Mouse (Mus musculus) stomach, postnatal 0 days (tissue): ENCODE measurements at regions not wholly inside any gene's neighbourhood (a gene's known extent, or its start where the extent isn't known, plus 50 kb on each side); places are given as distances from the start of the nearest gene placed in this dataset.
A peak's percentile ranks its signal among the peaks of the same experiment; 100 is the strongest.

ENCODE experiments used
- CTCF ChIP-seq: IDR thresholded peaks from 2 replicates; pipeline ENCODE4 v1.5.1; 2016; ENCODE audit warnings: antibody characterized with exemption, low read depth, mild to moderate bottlenecking, moderate library complexity
- EP300 ChIP-seq: optimal IDR thresholded peaks from 2 replicates; pipeline ENCODE3; 2016; ENCODE audit warnings: antibody characterized with exemption

GRCm38 (mm10) chr1:89207306-89207705 is 137.1 kb downstream of the Sh3bp4 start:
- peak; percentile 73 for TF ChIP-seq CTCF
- no peak for TF ChIP-seq EP300
